Mouse (Mus musculus) kidney, embryonic 16.5 days (tissue): ENCODE measurements at regions not wholly inside any gene's neighbourhood (a gene's known extent, or its start where the extent isn't known, plus 50 kb on each side); places are given as distances from the start of the nearest gene placed in this dataset.
A peak's percentile ranks its signal among the peaks of the same experiment; 100 is the strongest.

Experiments
- ATAC-seq: fragments of 200-750 bp; cut with Nextera tagmentation; 2 replicates; pipeline ENCODE4 v1.8.0; 2017; ENCODE audit warnings: moderate TSS enrichment; ENCODE audit not compliant: low FRiP score, low TSS enrichment
- H3K27ac ChIP-seq: fragments of 300-500 bp; sonication (generic); 2 replicates; pipeline ENCODE4 v1.5.1; 2014; ENCODE audit warnings: low read length
- H3K27me3 ChIP-seq: fragments of 300-500 bp; sonication (generic); 2 replicates; pipeline ENCODE4 v1.6.1; 2014; ENCODE audit warnings: low read length, control low read depth, mixed read lengths; ENCODE audit not compliant: insufficient read depth
- H3K36me3 ChIP-seq: fragments of 300-500 bp; sonication (generic); 2 replicates; pipeline ENCODE4 v1.6.1; 2014; ENCODE audit warnings: low read length, control low read depth, mixed read lengths; ENCODE audit not compliant: insufficient read depth
- H3K4me1 ChIP-seq: fragments of 300-500 bp; sonication (generic); 2 replicates; pipeline ENCODE4 v1.6.1; 2014; ENCODE audit warnings: low read length, control low read depth, mixed read lengths; ENCODE audit not compliant: insufficient read depth
- H3K4me2 ChIP-seq: fragments of 300-500 bp; sonication (generic); replicated peaks from 2 replicates; pipeline ENCODE4 v1.6.1; 2014; ENCODE audit warnings: low read depth, low read length
- H3K4me3 ChIP-seq: fragments of 300-500 bp; sonication (generic); 2 replicates; pipeline ENCODE4 v1.5.1; 2014; ENCODE audit warnings: mild to moderate bottlenecking, low read length
- H3K9ac ChIP-seq: fragments of 300-500 bp; sonication (generic); replicated peaks from 2 replicates; pipeline ENCODE4 v1.6.1; 2014; ENCODE audit warnings: low read length
- H3K9me3 ChIP-seq: fragments of 300-500 bp; sonication (generic); 2 replicates; pipeline ENCODE4 v1.6.1; 2016; ENCODE audit warnings: low read length, control low read depth
- WGBS: fragments of 180-500 bp; shearing (Covaris S2); extraction: QIAGEN DNeasy Blood & Tissue Kit; methylation state at CpG from one replicate; pipeline ENCODE4 v1.1.7; 2014; 5-methylcytosine and 5-hydroxymethylcytosine counted together

GRCm38 (mm10) chr13:51293047-51293446 lies 115.4 kb upstream of the S1pr3 start:
- H3K36me3 ChIP-seq: no peaks in the 10 kb centered on the region
- H3K9ac ChIP-seq: no peak overlapping the region
- no peak overlapping the region for H3K4me2 ChIP-seq
- no peak for ATAC-seq
- H3K27me3 ChIP-seq: no peaks in the 10 kb centered on the region
- peak overlapping the region; percentile 9; the same call in 1 of the 2 replicates for H3K27ac ChIP-seq
- 0 out of 2 replicates have a peak, but pooled peaks cover 9% of the 10 kb centered on the region for H3K4me1 ChIP-seq
- WGBS: 60% methylated on average over 4 of the region's 4 CpGs
- H3K9me3 ChIP-seq: peaks cover 7% of the 10 kb centered on the region; the same call in 1 of the 2 replicates
- no peak overlapping the region for H3K4me3 ChIP-seq

GRCm38 (mm10) chr13:51295872-51296271 lies 112.6 kb upstream of the S1pr3 start:
- 0 out of 2 replicates have a peak, but pooled peaks have one; percentile 10 for ATAC-seq
- Histone ChIP-seq H3K36me3 (no peaks in the 10 kb centered on the region), H3K4me3 (no peak overlapping the region), H3K9ac (no peak overlapping the region), H3K9me3 (no peaks in the 10 kb centered on the region), H3K4me2 (no peak overlapping the region), H3K4me1 (0 out of 2 replicates have a peak, but pooled peaks cover 9% of the 10 kb centered on the region), H3K27ac (no peak overlapping the region), H3K27me3 (no peaks in the 10 kb centered on the region)
- WGBS: 38% methylated on average over 3 of the region's 3 CpGs

DNA sequence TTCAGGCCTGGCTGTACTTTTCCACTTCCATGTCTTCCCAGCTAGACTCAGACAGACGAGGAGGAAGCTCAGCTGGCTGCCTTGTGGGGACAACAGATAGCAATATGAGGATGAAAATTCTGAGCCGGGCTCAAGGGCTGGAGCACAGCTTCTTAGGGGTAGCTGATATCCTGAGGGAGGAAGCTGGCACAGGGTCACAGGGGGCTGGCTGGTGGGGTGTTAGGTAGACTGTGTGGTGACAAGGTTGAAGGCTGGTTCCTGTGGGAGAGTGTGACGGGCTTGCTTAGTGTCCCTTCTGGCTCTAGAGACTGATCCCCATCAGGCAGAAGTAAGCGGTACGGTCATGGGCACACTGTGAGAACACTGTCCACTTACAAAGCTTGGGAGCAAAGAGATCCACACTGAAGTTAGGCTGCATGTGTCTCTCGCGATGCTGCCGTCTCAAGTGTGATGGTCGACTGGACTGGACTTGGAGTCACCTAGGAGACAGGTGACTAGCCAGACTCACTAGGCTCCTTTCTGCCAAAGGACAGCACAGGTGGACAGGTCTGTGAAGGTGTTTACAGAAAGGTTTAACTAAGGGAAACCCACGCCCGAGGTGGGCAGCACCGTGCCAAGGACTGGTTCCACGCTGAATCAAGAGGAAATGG lies 111.1 kb upstream of the S1pr3 start:
- Histone ChIP-seq H3K4me3 (no peak overlapping the region), H3K27ac (no peak overlapping the region), H3K27me3 (no peaks in the 10 kb centered on the region), H3K9me3 (no peaks in the 10 kb centered on the region), H3K9ac (no peak overlapping the region), H3K36me3 (no peaks in the 10 kb centered on the region), H3K4me2 (no peak overlapping the region), H3K4me1 (0 out of 2 replicates have a peak, but pooled peaks cover 9% of the 10 kb centered on the region)
- 92% methylated on average over 13 of the region's 13 CpGs for WGBS
- ATAC-seq: no peak

DNA sequence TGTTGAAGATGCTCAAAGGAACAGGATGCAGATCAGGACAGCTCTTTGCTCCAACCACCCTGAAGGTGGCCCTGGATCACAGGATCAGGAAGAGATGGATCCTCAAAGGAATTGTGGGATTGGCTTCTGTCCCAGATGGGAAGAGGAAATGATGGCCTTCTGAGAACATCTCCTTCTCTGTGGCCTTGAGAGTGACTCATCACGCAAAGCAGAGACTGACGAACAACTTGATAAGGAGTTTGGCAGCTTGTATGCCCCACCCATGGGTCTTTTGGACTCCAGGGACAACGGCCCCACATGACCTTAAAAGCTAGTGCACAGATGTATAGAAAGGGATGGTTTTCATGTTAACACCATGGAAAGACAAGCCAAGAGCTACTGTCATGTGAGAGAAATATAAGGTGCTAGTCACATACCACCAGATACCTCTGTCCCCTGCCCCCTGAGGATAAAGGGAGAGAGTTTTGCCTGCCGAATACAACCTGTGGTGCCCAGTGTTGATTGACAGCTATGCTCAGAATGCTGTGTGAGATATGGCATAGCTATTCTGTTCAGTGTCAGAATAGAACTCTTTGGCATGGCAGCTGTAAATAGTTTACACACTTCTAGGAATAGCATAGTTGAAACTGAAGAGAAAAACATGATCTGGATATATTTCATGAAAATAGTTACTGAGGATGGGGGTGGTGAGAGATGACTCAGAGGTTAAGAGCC lies 109.2 kb upstream of the S1pr3 start:
- H3K9me3 ChIP-seq: no peaks in the 10 kb centered on the region
- H3K4me1 ChIP-seq: 0 out of 2 replicates have a peak, but pooled peaks cover 9% of the 10 kb centered on the region
- 84% methylated on average over 4 of the region's 4 CpGs for WGBS
- H3K27me3 ChIP-seq: no peaks in the 10 kb centered on the region
- H3K36me3 ChIP-seq: no peaks in the 10 kb centered on the region
- ATAC-seq: no peak
- no peak overlapping the region for H3K4me2 ChIP-seq
- no peak overlapping the region for H3K4me3 ChIP-seq
- H3K9ac ChIP-seq: no peak overlapping the region
- H3K27ac ChIP-seq: no peak overlapping the region

- Histone ChIP-seq H3K9ac (no peak overlapping the region), H3K27me3 (no peaks in the 10 kb centered on the region), H3K9me3 (no peaks in the 10 kb centered on the region), H3K4me3 (no peak overlapping the region), H3K36me3 (no peaks in the 10 kb centered on the region), H3K4me2 (no peak overlapping the region), H3K4me1 (no peaks in the 10 kb centered on the region), H3K27ac (no peak overlapping the region)
- ATAC-seq: no peak
- WGBS: 91% methylated on average over 7 of the region's 7 CpGs
Observed at GRCm38 (mm10) chr13:51301476-51301875, 107.0 kb upstream of the S1pr3 start.

GRCm38 (mm10) chr13:51303112-51303511 lies 105.3 kb upstream of the S1pr3 start:
- Histone ChIP-seq H3K36me3 (no peaks in the 10 kb centered on the region), H3K4me3 (no peak overlapping the region), H3K27me3 (no peaks in the 10 kb centered on the region), H3K27ac (no peak overlapping the region), H3K9me3 (no peaks in the 10 kb centered on the region), H3K4me2 (no peak overlapping the region), H3K9ac (no peak overlapping the region), H3K4me1 (0 out of 2 replicates have a peak, but pooled peaks cover 3% of the 10 kb centered on the region)
- ATAC-seq: no peak
- 64% methylated on average over 3 of the region's 3 CpGs for WGBS

- Histone ChIP-seq H3K36me3 (no peaks in the 10 kb centered on the region), H3K4me1 (0 out of 2 replicates have a peak, but pooled peaks cover 3% of the 10 kb centered on the region), H3K4me3 (no peak overlapping the region), H3K9me3 (no peaks in the 10 kb centered on the region), H3K9ac (no peak overlapping the region), H3K27ac (0 out of 2 replicates have a peak overlapping the region, but pooled peaks have one; percentile 60), H3K4me2 (no peak overlapping the region), H3K27me3 (no peaks in the 10 kb centered on the region)
- WGBS: 43% methylated on average over 4 of the region's 4 CpGs
- ATAC-seq: no peak
Observed at GRCm38 (mm10) chr13:51304631-51305030, 103.8 kb upstream of the S1pr3 start.

- peaks cover 39% of the 10 kb centered on the region for H3K4me1 ChIP-seq
- no peak overlapping the region for H3K9ac ChIP-seq
- H3K27ac ChIP-seq: no peak overlapping the region
- H3K36me3 ChIP-seq: no peaks in the 10 kb centered on the region
- no peak overlapping the region for H3K4me3 ChIP-seq
- ATAC-seq: no peak
- H3K27me3 ChIP-seq: no peaks in the 10 kb centered on the region
- no peaks in the 10 kb centered on the region for H3K9me3 ChIP-seq
- no peak overlapping the region for H3K4me2 ChIP-seq
Observed at GRCm38 (mm10) chr13:51309446-51309845, 99.0 kb upstream of the S1pr3 start.

DNA sequence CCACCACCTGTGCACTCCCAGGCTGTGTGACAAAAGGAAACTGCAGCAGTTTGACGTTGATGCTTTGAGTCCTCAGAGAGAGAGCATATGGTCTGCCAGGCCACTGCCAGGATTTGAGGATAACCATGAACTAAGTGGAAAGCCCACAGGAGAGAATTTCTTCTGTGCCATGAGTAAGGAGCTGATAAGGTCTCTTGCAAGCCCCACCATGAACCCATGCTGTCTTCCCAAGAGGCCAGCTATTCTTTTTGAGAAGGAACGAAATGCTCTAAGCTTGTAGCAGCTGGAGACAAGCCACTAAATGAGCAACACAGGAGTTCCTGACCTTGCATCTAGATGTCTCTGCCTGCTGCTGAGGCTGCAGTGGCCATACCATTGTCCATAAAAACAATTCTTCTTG lies 98.4 kb upstream of the S1pr3 start:
- H3K27ac ChIP-seq: no peak overlapping the region
- ATAC-seq: no peak
- 54% methylated on average over 2 of the region's 2 CpGs for WGBS
- peaks cover 45% of the 10 kb centered on the region for H3K4me1 ChIP-seq
- H3K9ac ChIP-seq: no peak overlapping the region
- H3K4me3 ChIP-seq: no peak overlapping the region
- no peak overlapping the region for H3K4me2 ChIP-seq
- no peaks in the 10 kb centered on the region for H3K36me3 ChIP-seq
- H3K9me3 ChIP-seq: no peaks in the 10 kb centered on the region
- no peaks in the 10 kb centered on the region for H3K27me3 ChIP-seq

DNA sequence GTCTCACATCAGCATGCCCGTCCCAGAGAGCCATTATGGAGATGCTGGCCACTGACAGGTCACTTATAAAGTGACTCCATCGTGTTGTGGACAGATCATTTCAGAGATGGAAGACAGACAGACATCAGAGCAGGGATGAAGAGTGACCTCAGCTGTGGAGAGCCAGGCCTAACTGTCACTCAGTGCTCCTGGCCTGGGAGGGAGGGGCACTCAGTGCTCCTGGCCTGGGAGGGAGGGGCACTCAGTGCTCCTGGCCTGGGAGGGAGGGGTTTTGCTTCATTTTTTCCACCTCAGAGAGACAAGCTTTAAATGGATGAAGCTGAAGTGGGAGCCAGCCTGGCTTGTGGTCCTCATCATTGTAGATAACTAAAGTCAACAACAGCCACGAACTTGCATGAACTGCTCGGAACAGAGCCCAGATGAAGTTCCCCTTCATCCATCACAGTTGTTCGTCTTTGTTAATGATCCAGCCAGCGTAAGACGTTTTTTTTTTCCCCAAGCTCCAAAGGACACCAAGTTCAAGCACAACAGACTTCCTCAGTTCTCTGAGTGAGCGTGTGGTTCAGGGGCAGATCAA lies 96.7 kb upstream of the S1pr3 start:
- H3K4me1 ChIP-seq: peaks cover 52% of the 10 kb centered on the region
- no peaks in the 10 kb centered on the region for H3K36me3 ChIP-seq
- 27% methylated on average over 8 of the region's 8 CpGs for WGBS
- H3K4me2 ChIP-seq: no peak overlapping the region
- 0 out of 2 replicates have a peak, but pooled peaks have one; percentile 40 for ATAC-seq
- no peak overlapping the region for H3K9ac ChIP-seq
- H3K27me3 ChIP-seq: no peaks in the 10 kb centered on the region
- H3K4me3 ChIP-seq: no peak overlapping the region
- no peaks in the 10 kb centered on the region for H3K9me3 ChIP-seq
- peak overlapping the region; percentile 88 for H3K27ac ChIP-seq
